Mouse (Mus musculus): ENCODE measurements at regions not wholly inside any gene's neighbourhood (a gene's known extent, or its start where the extent isn't known, plus 50 kb on each side); places are given as distances from the start of the nearest gene placed in this dataset.

DNA sequence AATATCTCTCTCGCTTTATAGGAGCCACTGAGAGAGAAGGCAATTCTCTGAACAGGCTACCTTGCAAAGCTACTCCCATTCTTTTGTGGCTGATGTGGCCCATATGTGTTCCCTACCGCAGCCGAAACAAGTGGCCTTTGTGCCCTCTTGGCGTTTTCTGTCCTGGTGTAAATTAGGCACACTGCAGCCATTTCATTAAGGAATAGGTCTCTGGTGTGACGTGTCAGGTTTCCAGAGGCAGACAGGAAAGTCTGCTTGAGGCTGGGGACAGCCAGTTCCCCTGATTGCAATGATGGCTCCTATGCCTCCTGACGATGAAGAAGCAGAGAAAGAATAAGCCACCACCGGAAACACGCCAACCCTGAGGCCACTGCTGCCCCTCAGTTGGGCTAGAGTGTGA, 59.3 kb upstream of the Bcor start:
- Histone ChIP-seq H3K4me3 (ENCODE audit: low read depth, low read length) (no peak overlapping the region), H3K9ac (ENCODE audit: low read depth, low read length) (no peak overlapping the region), H3K27ac (replicated peaks; ENCODE audit: low read depth, low read length) (no peak overlapping the region), H3K9me3 (ENCODE audit: control insufficient read depth, low read length) (no peaks in the 10 kb centered on the region), H3K4me2 (ENCODE audit: low read depth, low read length) (no peak overlapping the region), H3K36me3 (ENCODE audit: control insufficient read depth, insufficient read depth, low read length) (no peaks in the 10 kb centered on the region), H3K27me3 (replicated peaks; ENCODE audit: control insufficient read depth, insufficient read depth, low read length) (no peaks in the 10 kb centered on the region), H3K4me1 (ENCODE audit: control insufficient read depth, insufficient read depth, low read length) (no peaks in the 10 kb centered on the region)
- DNase-seq (ENCODE audit: low spot score) (no peak), ATAC-seq (ENCODE audit: low read depth) (no peak)
- WGBS: 41% methylated on average over 8 of the region's 8 CpGs

DNA sequence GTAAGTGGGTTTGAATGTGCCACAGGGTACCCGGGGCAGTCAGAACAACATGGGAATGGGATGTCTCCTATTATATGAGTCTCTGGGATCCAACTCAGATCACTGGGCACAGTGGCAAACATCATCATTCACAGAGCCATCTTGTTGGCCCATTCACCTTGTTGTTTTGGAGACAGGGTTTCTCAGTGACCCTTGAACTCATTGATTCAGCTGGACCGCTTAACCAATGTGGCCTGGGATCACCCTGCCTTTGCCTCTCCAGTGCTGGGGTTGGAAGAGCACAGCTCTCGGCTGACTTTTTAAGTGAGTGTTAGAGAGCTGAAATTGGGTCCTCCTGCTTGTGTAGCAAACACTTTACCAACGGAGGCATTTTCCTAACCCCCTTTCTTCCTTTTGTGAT, 64.2 kb upstream of the Bcor start:
- H3K36me3 ChIP-seq (ENCODE audit: control insufficient read depth, insufficient read depth, low read length): no peaks in the 10 kb centered on the region
- ATAC-seq (ENCODE audit: low read depth) (no peak), DNase-seq (ENCODE audit: low spot score) (no peak)
- H3K27ac ChIP-seq (replicated peaks; ENCODE audit: low read depth, low read length): no peak overlapping the region
- peaks cover 4% of the 10 kb centered on the region; the same call in 1 of the 2 replicates for H3K27me3 ChIP-seq (replicated peaks; ENCODE audit: control insufficient read depth, insufficient read depth, low read length)
- no peak overlapping the region for H3K9ac ChIP-seq (ENCODE audit: low read depth, low read length)
- no peaks in the 10 kb centered on the region for H3K4me1 ChIP-seq (ENCODE audit: control insufficient read depth, insufficient read depth, low read length)
- no peak overlapping the region for H3K4me3 ChIP-seq (ENCODE audit: low read depth, low read length)
- H3K9me3 ChIP-seq (ENCODE audit: control insufficient read depth, low read length): no peaks in the 10 kb centered on the region
- H3K4me2 ChIP-seq (ENCODE audit: low read depth, low read length): no peak overlapping the region
- WGBS: 66% methylated on average over 4 of the region's 4 CpGs

DNA sequence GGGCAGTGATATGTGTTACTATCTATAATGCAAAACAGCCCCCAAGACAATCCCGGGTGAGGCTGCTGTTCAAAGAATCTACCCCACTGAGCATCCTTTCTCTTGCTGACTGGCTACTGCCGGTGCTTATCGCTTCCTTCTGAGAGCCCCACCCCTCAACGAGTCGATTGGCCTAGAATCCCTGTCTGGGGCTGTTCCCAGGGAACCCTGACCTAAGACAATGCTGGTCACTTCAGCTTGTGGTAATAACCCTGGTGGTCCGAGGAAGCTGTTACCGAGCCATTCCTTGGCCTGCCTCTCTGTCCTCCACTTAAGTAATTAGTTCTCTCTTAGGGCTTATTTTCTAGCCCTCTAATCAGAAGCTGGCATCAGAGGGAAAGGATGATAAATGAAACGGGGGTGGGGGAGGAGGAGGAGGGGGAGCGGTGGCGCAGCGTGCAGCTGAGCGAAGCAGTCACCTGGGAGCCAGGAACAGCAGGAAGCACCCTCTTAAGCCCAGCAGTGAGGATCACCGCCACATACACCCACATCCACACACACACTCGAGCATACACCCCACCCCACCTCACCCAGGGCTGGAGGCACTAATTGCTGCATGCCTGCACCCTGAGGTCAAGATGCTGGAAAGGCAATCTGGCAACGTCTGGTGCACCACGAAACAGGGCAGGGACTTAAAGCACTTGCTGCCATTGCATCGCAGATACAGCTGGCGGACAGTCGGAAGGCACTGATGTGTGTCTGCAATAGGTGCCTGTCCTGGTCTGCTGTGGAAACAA, 65.1 kb upstream of the Bcor start:
- Histone ChIP-seq H3K9me3 (ENCODE audit: control insufficient read depth, low read length) (no peaks in the 10 kb centered on the region), H3K4me2 (ENCODE audit: low read depth, low read length) (peak overlapping the region; percentile 31), H3K9ac (ENCODE audit: low read depth, low read length) (no peak overlapping the region), H3K36me3 (ENCODE audit: control insufficient read depth, insufficient read depth, low read length) (no peaks in the 10 kb centered on the region), H3K4me3 (ENCODE audit: low read depth, low read length) (no peak overlapping the region; the same call in 1 of the 2 replicates), H3K27me3 (replicated peaks; ENCODE audit: control insufficient read depth, insufficient read depth, low read length) (peaks cover 4% of the 10 kb centered on the region; the same call in 1 of the 2 replicates), H3K4me1 (ENCODE audit: control insufficient read depth, insufficient read depth, low read length) (no peaks in the 10 kb centered on the region), H3K27ac (replicated peaks; ENCODE audit: low read depth, low read length) (no peak overlapping the region)
- WGBS: 12% methylated on average over 18 of the region's 19 CpGs
- DNase-seq (ENCODE audit: low spot score) (no peak), ATAC-seq (ENCODE audit: low read depth) (0 out of 2 replicates have a peak, but pooled peaks have one; percentile 26)

GRCm38 (mm10) chrX:12225892-12226206, 65.7 kb upstream of the Bcor start:
- Histone ChIP-seq H3K9ac (ENCODE audit: low read depth, low read length) (no peak overlapping the region), H3K4me1 (ENCODE audit: control insufficient read depth, insufficient read depth, low read length) (no peaks in the 10 kb centered on the region), H3K4me3 (ENCODE audit: low read depth, low read length) (no peak overlapping the region), H3K4me2 (ENCODE audit: low read depth, low read length) (peak overlapping the region; percentile 31; the same call in 1 of the 2 replicates), H3K9me3 (ENCODE audit: control insufficient read depth, low read length) (no peaks in the 10 kb centered on the region), H3K27me3 (replicated peaks; ENCODE audit: control insufficient read depth, insufficient read depth, low read length) (peaks cover 4% of the 10 kb centered on the region; the same call in 1 of the 2 replicates), H3K36me3 (ENCODE audit: control insufficient read depth, insufficient read depth, low read length) (no peaks in the 10 kb centered on the region), H3K27ac (replicated peaks; ENCODE audit: low read depth, low read length) (no peak overlapping the region)
- 25% methylated on average over 3 of the region's 3 CpGs for WGBS
- DNase-seq (ENCODE audit: low spot score) (no peak), ATAC-seq (ENCODE audit: low read depth) (no peak)

DNA sequence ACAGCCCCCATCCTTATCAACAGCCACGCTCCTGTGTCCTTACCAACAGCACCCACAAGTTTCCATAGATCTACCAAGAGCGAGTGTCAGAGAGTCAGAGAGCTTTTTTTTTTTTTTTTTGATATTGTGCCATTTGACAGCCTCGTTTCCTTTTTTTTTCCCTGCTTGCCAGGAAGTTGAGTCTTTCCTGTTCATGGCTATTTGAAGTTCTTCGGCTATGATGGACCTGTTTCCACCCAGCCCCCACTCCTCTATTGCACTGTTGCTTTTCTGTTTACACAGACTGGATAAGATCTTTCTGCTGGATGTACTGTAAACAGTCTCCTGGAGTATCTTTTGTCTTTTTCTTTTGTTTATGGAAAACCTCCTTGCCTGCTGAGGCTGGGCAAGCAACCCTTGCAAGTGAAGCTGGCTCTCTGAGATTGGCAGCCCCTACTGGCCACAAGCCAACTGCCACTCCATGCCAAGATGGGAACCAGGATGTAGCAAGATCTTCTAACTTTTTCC, 80.4 kb upstream of the Bcor start:
- H3K4me2 ChIP-seq (ENCODE audit: low read depth, low read length): no peak overlapping the region
- H3K4me1 ChIP-seq (ENCODE audit: control insufficient read depth, insufficient read depth, low read length): no peaks in the 10 kb centered on the region
- H3K9me3 ChIP-seq (ENCODE audit: control insufficient read depth, low read length): no peaks in the 10 kb centered on the region
- 67% methylated on average over 4 of the region's 4 CpGs for WGBS
- H3K36me3 ChIP-seq (ENCODE audit: control insufficient read depth, insufficient read depth, low read length): no peaks in the 10 kb centered on the region
- no peak overlapping the region for H3K9ac ChIP-seq (ENCODE audit: low read depth, low read length)
- ATAC-seq (ENCODE audit: low read depth) (no peak), DNase-seq (ENCODE audit: low spot score) (peak; percentile 8)
- H3K4me3 ChIP-seq (ENCODE audit: low read depth, low read length): no peak overlapping the region
- no peaks in the 10 kb centered on the region for H3K27me3 ChIP-seq (replicated peaks; ENCODE audit: control insufficient read depth, insufficient read depth, low read length)
- H3K27ac ChIP-seq (replicated peaks; ENCODE audit: low read depth, low read length): no peak overlapping the region

- 51% methylated on average over 4 of the region's 4 CpGs for WGBS
- no peaks in the 10 kb centered on the region for H3K27me3 ChIP-seq (replicated peaks; ENCODE audit: control insufficient read depth, insufficient read depth, low read length)
- no peaks in the 10 kb centered on the region for H3K4me1 ChIP-seq (ENCODE audit: control insufficient read depth, insufficient read depth, low read length)
- H3K9ac ChIP-seq (ENCODE audit: low read depth, low read length): no peak overlapping the region
- ATAC-seq (ENCODE audit: low read depth): no peak
- no peaks in the 10 kb centered on the region for H3K36me3 ChIP-seq (ENCODE audit: control insufficient read depth, insufficient read depth, low read length)
- no peaks in the 10 kb centered on the region for H3K9me3 ChIP-seq (ENCODE audit: control insufficient read depth, low read length)
- H3K4me2 ChIP-seq (ENCODE audit: low read depth, low read length): no peak overlapping the region
- DNase-seq (ENCODE audit: low spot score): no peak
- no peak overlapping the region for H3K4me3 ChIP-seq (ENCODE audit: low read depth, low read length)
- H3K27ac ChIP-seq (replicated peaks; ENCODE audit: low read depth, low read length): no peak overlapping the region
Measured at GRCm38 (mm10) chrX:12241751-12242150, 81.6 kb upstream of the Bcor start.

- Histone ChIP-seq H3K27me3 (replicated peaks; ENCODE audit: control insufficient read depth, insufficient read depth, low read length) (no peaks in the 10 kb centered on the region), H3K9ac (ENCODE audit: low read depth, low read length) (no peak overlapping the region), H3K27ac (replicated peaks; ENCODE audit: low read depth, low read length) (no peak overlapping the region), H3K4me2 (ENCODE audit: low read depth, low read length) (no peak overlapping the region), H3K4me3 (ENCODE audit: low read depth, low read length) (no peak overlapping the region), H3K36me3 (ENCODE audit: control insufficient read depth, insufficient read depth, low read length) (no peaks in the 10 kb centered on the region), H3K9me3 (ENCODE audit: control insufficient read depth, low read length) (no peaks in the 10 kb centered on the region), H3K4me1 (ENCODE audit: control insufficient read depth, insufficient read depth, low read length) (no peaks in the 10 kb centered on the region)
- peak; percentile 47 for DNase-seq (ENCODE audit: low spot score)
- WGBS: 38% methylated on average over 4 of the region's 4 CpGs
- ATAC-seq (ENCODE audit: low read depth): no peak
Measured at GRCm38 (mm10) chrX:12249071-12249470, 88.9 kb upstream of the Bcor start.

DNA sequence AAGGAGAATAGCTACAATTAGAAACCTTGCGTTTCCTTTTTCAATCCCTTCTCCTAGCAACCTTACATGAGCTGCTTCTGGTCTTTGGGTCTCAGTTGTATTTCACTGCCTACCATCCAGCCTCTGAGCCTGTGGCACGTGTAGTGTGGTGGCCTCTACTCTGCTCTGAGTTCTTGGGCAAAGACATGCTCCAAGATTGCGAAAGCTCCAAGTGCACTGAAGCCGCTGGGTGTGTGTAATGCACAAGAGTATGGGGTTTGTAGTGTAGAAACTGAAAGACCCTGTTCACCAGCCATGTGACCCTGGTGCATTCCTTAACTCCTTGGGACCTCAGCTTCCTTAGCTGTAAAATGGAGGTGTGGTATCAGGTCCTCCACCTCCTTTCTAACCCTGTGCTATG, 89.8 kb upstream of the Bcor start:
- WGBS: 83% methylated on average over 4 of the region's 4 CpGs
- Histone ChIP-seq H3K4me1 (ENCODE audit: control insufficient read depth, insufficient read depth, low read length) (no peaks in the 10 kb centered on the region), H3K9me3 (ENCODE audit: control insufficient read depth, low read length) (no peaks in the 10 kb centered on the region), H3K4me3 (ENCODE audit: low read depth, low read length) (no peak overlapping the region), H3K9ac (ENCODE audit: low read depth, low read length) (no peak overlapping the region), H3K27me3 (replicated peaks; ENCODE audit: control insufficient read depth, insufficient read depth, low read length) (no peaks in the 10 kb centered on the region), H3K27ac (replicated peaks; ENCODE audit: low read depth, low read length) (no peak overlapping the region), H3K4me2 (ENCODE audit: low read depth, low read length) (no peak overlapping the region), H3K36me3 (ENCODE audit: control insufficient read depth, insufficient read depth, low read length) (no peaks in the 10 kb centered on the region)
- no peak for DNase-seq (ENCODE audit: low spot score)
- ATAC-seq (ENCODE audit: low read depth): no peak
